Mouse (Mus musculus): Measurements from ENCODE around the gene Tssk2. TPM values are rescaled to one million over a fixed set of nuclear protein-coding genes. Genes with fewer than 3 reads are reported as not detected.

The Tssk2 gene
- total RNA-seq (2023): not detected in 2 replicates

GRCm38 (mm10) chr16:17898462-17898861, at the start of gene Tssk2, which contains the start of gene Dgcr2:
TSS of gene Tssk2 (plus strand) at chr16:17898637.
TSS of gene Dgcr2 (minus strand) at chr16:17898562.

GRCm38 (mm10) chr16:17891567-17891959, 6.9 kb upstream of the Tssk2 start, which contains the start of gene Gm20518:
TSS of gene Gm20518 (minus strand) at chr16:17891671.

GRCm38 (mm10) chr16:17893923-17894322, 4.5 kb upstream of the Tssk2 start, which contains the start of gene Tssk1:
TSS of gene Tssk1 (plus strand) at chr16:17894223.

GRCm38 (mm10) chr16:17911052-17911595, 12.7 kb downstream of the Tssk2 start, which contains the start of gene Ess2:
TSS of gene Ess2 (minus strand) at chr16:17911348.

GRCm38 (mm10) chr16:17914307-17915249, 16.1 kb downstream of the Tssk2 start, which contains the start of gene Gsc2:
TSS of gene Gsc2 (minus strand) at chr16:17915059.

GRCm38 (mm10) chr16:17928087-17928580, 29.7 kb downstream of the Tssk2 start, which contains the start of gene Slc25a1:
TSS of gene Slc25a1 (minus strand) at chr16:17928219.

Other genes with a start within 250 kb of the Tssk2 start
- 68.2 and 84.3 TPM in 2 replicates for gene Med15, start 165.7 kb upstream of the Tssk2 start, total RNA-seq (2023)
- gene Klhl22, start 139.0 kb upstream of the Tssk2 start, total RNA-seq (2023): 6.2 and 6.7 TPM in 2 replicates
- 0.25 TPM in 1 of 2 replicates, not detected in the other for gene Scarf2, start 101.4 kb upstream of the Tssk2 start, total RNA-seq (2023)
- gene B830017H08Rik, start 65.5 kb upstream of the Tssk2 start, total RNA-seq (2023): not detected in 2 replicates
- 1.9 and 3.6 TPM in 2 replicates for gene Car15, start 60.3 kb upstream of the Tssk2 start, total RNA-seq (2023)
- 0.45 and 1.0 TPM in 2 replicates for gene Gm20518, start 7.0 kb upstream of the Tssk2 start, total RNA-seq (2023)
- not detected in 2 replicates for gene Tssk1, start 4.4 kb upstream of the Tssk2 start, total RNA-seq (2023)
- gene Dgcr2, start 75 bp upstream of the Tssk2 start, total RNA-seq (2023): 28.0 and 40.9 TPM in 2 replicates
- gene Ess2, start 12.7 kb downstream of the Tssk2 start, total RNA-seq (2023): 33.3 and 50.8 TPM in 2 replicates
- not detected in 2 replicates for gene Gsc2, start 16.4 kb downstream of the Tssk2 start, total RNA-seq (2023)
- gene Slc25a1, start 29.6 kb downstream of the Tssk2 start, total RNA-seq (2023): 8.8 and 12.8 TPM in 2 replicates
- 1.2 TPM in 1 of 2 replicates, not detected in the other for gene Vpreb2, start 81.8 kb downstream of the Tssk2 start, total RNA-seq (2023)
- 7.3 and 10.1 TPM in 2 replicates for gene Dgcr6, start 154.2 kb downstream of the Tssk2 start, total RNA-seq (2023)
- 7.2 and 8.8 TPM in 2 replicates for gene Prodh, start 191.6 kb downstream of the Tssk2 start, total RNA-seq (2023)
- 0.20 TPM in 1 of 2 replicates, not detected in the other for gene Rtn4r, start 229.0 kb downstream of the Tssk2 start, total RNA-seq (2023)

Data from neutrophil, adult 65 days (primary cell).